Mouse (Mus musculus) hindbrain, embryonic 16.5 days (tissue): ENCODE measurements at regions not wholly inside any gene's neighbourhood (a gene's known extent, or its start where the extent isn't known, plus 50 kb on each side); places are given as distances from the start of the nearest gene placed in this dataset.
A peak's percentile ranks its signal among the peaks of the same experiment; 100 is the strongest.

Experiments
- ATAC-seq: fragments of 200-750 bp; cut with Nextera tagmentation; 2 replicates; pipeline ENCODE4 v1.8.0; 2017; ENCODE audit warnings: moderate TSS enrichment, moderate library complexity
- H3K27ac ChIP-seq: fragments of 300-500 bp; sonication (generic); 2 replicates; pipeline ENCODE4 v1.5.1; 2014; ENCODE audit warnings: low read depth, mild to moderate bottlenecking, control low read depth, low read length, moderate library complexity
- H3K27me3 ChIP-seq: fragments of 300-500 bp; sonication (generic); replicated peaks from 2 replicates; pipeline ENCODE4 v1.6.1; 2014; ENCODE audit warnings: low read length; ENCODE audit not compliant: control insufficient read depth, insufficient read depth
- H3K36me3 ChIP-seq: fragments of 300-500 bp; sonication (generic); 2 replicates; pipeline ENCODE4 v1.6.1; 2014; ENCODE audit warnings: mild to moderate bottlenecking, low read length, moderate library complexity, mixed read lengths; ENCODE audit not compliant: control insufficient read depth, insufficient read depth
- H3K4me1 ChIP-seq: fragments of 300-500 bp; sonication (generic); 2 replicates; pipeline ENCODE4 v1.6.1; 2014; ENCODE audit warnings: low read depth, low read length; ENCODE audit not compliant: control insufficient read depth, insufficient read depth
- H3K4me2 ChIP-seq: fragments of 300-500 bp; sonication (generic); 2 replicates; pipeline ENCODE4 v1.6.1; 2014; ENCODE audit warnings: mild to moderate bottlenecking, low read length, control low read depth, moderate library complexity
- H3K4me3 ChIP-seq: fragments of 300-500 bp; sonication (generic); 2 replicates; pipeline ENCODE4 v1.5.1; 2014; ENCODE audit warnings: mild to moderate bottlenecking, low read length, control low read depth, moderate library complexity
- H3K9ac ChIP-seq: fragments of 300-500 bp; sonication (generic); 2 replicates; pipeline ENCODE4 v1.6.1; 2014; ENCODE audit warnings: low read depth, mild to moderate bottlenecking, control low read depth, low read length, moderate library complexity
- H3K9me3 ChIP-seq: fragments of 300-500 bp; sonication (generic); 2 replicates; pipeline ENCODE4 v1.6.1; 2014; ENCODE audit warnings: mild to moderate bottlenecking, low read length, moderate library complexity; ENCODE audit not compliant: control insufficient read depth
- WGBS: fragments of 180-500 bp; shearing (Covaris S2); extraction: QIAGEN DNeasy Blood & Tissue Kit; methylation state at CpG from one replicate; pipeline ENCODE4 v1.1.7; 2014; 5-methylcytosine and 5-hydroxymethylcytosine counted together

DNA sequence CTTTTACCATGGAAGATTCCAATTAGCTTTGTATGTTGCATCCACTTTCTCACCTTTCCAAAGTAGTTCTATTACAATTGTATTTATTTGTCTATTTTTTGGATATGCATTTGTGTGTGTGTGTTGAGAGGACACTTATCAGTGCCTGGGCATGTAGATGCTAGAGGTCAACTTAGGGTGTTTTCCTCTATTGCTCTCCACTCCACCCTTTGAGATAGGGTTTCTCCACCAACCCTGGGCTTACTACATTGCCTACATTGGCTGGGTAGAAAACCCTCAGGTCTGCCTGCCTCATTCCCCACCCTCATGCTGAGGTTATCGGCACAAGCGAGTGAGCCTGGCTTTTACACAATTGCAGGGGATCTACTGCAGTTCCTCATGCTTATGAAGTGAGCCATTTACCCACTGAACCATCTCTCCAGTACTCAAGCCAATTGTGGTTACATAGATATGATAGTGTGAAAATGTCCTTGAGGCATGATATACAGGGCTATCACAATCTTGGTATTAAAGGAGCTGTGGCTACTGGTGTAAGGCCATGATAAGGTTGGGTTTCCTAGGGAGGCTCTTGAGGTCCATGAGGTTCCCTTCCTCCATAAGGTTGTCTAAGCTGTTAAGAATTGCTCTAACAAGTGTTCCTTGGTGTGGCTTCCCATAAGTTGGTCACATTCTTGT is 87.6 kb downstream of the Otud1 start:
- H3K27me3 ChIP-seq = no peaks in the 10 kb centered on the region
- no peaks in the 10 kb centered on the region for H3K36me3 ChIP-seq
- no peak for ATAC-seq
- 100% methylated on average over 2 of the region's 2 CpGs for WGBS
- no peak overlapping the region for H3K4me2 ChIP-seq
- no peak overlapping the region for H3K9ac ChIP-seq
- H3K4me3 ChIP-seq = no peak overlapping the region
- H3K9me3 ChIP-seq = peaks cover 5% of the 10 kb centered on the region
- H3K27ac ChIP-seq = no peak overlapping the region
- no peaks in the 10 kb centered on the region; the same call in 1 of the 2 replicates for H3K4me1 ChIP-seq

DNA sequence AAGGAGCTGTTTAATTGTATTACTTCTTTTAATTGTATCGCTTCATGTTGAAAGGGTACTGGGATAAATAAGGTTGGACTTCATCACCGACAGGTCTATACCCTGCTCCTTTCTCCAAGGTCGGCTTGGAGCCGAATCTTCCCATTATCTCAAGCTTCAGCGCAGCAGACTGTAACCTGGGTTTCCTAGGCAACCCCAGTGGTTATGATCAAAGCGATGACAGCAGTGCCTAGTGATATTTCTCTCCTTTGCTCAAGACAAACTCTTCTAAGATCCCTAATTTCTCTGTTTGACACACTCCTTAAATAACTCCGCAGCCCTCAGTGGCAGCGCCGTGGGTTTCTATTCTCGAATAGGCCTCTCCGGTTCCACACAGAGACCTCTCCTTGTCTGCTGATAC is 95.2 kb downstream of the Otud1 start:
- no peak overlapping the region for H3K4me2 ChIP-seq
- no peaks in the 10 kb centered on the region for H3K4me1 ChIP-seq
- no peak overlapping the region for H3K4me3 ChIP-seq
- WGBS = 79% methylated on average over 11 of the region's 11 CpGs
- peaks cover 3% of the 10 kb centered on the region; the same call in 1 of the 2 replicates for H3K9me3 ChIP-seq
- ATAC-seq = no peak; the same call in 1 of the 2 replicates
- no peaks in the 10 kb centered on the region for H3K27me3 ChIP-seq
- no peak overlapping the region for H3K9ac ChIP-seq
- H3K27ac ChIP-seq = no peak overlapping the region
- H3K36me3 ChIP-seq = no peaks in the 10 kb centered on the region

DNA sequence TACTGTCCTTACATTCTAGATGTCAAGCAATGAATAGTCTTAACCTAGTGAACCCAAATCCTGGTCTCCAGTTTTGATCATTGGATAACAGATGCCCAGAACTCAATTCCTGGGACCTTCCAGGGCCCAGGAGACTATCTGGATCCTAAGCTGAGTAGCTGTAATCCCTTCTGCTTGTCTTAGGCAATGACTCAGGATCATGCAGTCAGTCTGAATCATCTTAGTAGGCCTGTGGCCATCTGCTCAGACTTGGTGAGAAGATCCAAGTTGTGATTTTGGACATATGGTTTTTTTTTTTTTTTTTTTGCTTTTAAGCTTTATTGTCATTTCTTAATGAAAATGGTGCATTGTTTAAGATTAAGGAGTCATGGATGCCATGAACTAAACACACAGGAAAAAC is 95.9 kb downstream of the Otud1 start:
- H3K9ac ChIP-seq = no peak overlapping the region
- no peak overlapping the region for H3K27ac ChIP-seq
- H3K27me3 ChIP-seq = no peaks in the 10 kb centered on the region
- no peaks in the 10 kb centered on the region for H3K4me1 ChIP-seq
- no peaks in the 10 kb centered on the region for H3K36me3 ChIP-seq
- H3K4me3 ChIP-seq = no peak overlapping the region
- H3K4me2 ChIP-seq = no peak overlapping the region
- ATAC-seq = no peak
- H3K9me3 ChIP-seq = peaks cover 3% of the 10 kb centered on the region; the same call in 1 of the 2 replicates

DNA sequence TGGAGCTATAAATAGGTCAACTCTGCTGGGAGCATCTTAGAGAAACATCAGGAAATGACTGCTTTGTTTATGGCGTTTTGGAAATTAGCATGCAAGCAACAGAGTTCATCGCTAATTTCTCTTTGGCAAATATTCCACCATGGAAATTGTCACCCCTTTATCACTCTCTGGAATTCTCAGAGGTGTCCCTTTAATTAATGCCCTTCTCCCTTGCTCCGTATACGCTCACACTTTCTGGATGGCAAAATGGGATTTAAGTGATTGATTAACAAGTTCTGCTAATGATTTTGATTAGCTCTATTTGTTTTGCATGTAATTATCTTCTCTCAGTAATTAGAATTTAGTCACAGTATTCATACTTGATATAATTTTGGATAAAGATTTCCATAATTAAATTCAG is 100.4 kb downstream of the Otud1 start:
- H3K4me1 ChIP-seq = no peaks in the 10 kb centered on the region
- no peak overlapping the region for H3K4me3 ChIP-seq
- H3K4me2 ChIP-seq = no peak overlapping the region
- H3K9ac ChIP-seq = no peak overlapping the region
- no peaks in the 10 kb centered on the region for H3K9me3 ChIP-seq
- no peaks in the 10 kb centered on the region for H3K36me3 ChIP-seq
- WGBS = 48% methylated on average over 4 of the region's 4 CpGs
- no peaks in the 10 kb centered on the region for H3K27me3 ChIP-seq
- H3K27ac ChIP-seq = no peak overlapping the region
- ATAC-seq = no peak; the same call in 1 of the 2 replicates

DNA sequence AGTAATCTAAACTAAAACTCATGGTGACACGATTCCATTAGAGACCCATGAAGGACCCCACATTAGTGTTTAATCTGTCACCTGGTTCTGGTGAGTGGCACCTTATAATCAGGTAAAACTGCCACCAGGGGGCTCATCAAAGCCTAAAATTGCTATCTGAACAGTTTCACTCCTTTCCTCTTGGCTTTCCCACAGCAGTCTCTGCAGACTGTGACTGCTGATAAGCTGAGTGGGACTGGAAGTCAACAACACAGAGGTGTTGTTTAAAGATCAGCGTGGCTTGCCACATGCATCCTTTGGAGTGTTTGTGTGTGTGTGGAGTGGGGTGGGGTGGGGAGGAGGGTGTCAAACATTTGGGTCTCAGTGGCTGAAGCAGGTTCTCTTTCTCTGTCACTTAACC is 101.6 kb downstream of the Otud1 start:
- WGBS = 63% methylated on average over 2 of the region's 2 CpGs
- no peaks in the 10 kb centered on the region for H3K36me3 ChIP-seq
- H3K27ac ChIP-seq = no peak overlapping the region

DNA sequence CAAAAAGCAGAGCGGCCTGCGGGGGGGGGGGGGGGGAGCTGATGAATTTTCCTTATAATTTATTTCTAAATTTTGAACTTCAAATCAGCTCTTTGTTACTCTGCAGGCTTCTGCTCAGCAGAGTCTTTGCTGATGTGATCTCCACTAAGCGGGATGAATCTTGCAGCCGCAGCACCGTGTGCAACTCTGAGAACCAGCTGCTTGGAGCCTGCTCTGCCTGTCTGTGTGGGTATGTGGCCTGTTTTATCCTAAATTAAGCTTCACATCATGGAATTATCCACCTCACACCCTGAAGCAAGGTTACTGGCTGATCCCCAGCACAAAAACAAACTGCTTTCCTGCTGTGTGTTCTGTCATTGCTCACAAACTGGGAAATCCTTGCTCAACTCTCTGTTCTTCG is 102.0 kb downstream of the Otud1 start:
- Histone ChIP-seq H3K36me3 (no peaks in the 10 kb centered on the region), H3K4me3 (no peak overlapping the region), H3K27ac (no peak overlapping the region), H3K27me3 (no peaks in the 10 kb centered on the region), H3K4me1 (no peaks in the 10 kb centered on the region), H3K4me2 (no peak overlapping the region), H3K9ac (no peak overlapping the region), H3K9me3 (no peaks in the 10 kb centered on the region)
- whole genome bisulfite sequencing = 70% methylated on average over 5 of the region's 6 CpGs
- ATAC-seq = no peak

More for the DNA sequence above, 101.6 kb downstream of the Otud1 start:
- Histone ChIP-seq H3K9ac (no peak overlapping the region), H3K27me3 (no peaks in the 10 kb centered on the region), H3K4me2 (no peak overlapping the region), H3K4me3 (no peak overlapping the region), H3K9me3 (no peaks in the 10 kb centered on the region), H3K4me1 (no peaks in the 10 kb centered on the region)
- peak; percentile 56 for ATAC-seq

DNA sequence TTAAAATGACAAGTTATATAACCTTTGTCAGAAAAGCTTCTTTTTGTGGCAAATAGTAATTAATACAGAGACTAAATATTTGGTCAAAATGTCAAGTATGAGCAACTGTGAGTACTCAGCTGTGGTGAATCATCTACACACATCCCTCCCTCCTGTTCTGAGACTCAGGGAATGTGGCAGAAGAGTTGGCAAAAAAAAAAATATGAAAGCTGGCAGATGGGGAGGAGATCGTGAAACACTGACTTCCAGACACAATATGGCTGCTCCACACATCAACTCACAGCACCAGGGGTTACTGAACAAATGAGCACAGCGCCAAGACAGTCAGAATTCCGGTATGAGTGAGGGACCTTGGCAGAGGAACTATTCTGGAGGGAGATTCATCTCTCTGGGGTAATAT is 105.4 kb downstream of the Otud1 start:
- H3K36me3 ChIP-seq = no peaks in the 10 kb centered on the region
- no peaks in the 10 kb centered on the region for H3K27me3 ChIP-seq
- WGBS = 65% methylated on average over 3 of the region's 3 CpGs
- H3K27ac ChIP-seq = no peak overlapping the region
- H3K4me3 ChIP-seq = no peak overlapping the region
- no peak for ATAC-seq
- H3K9ac ChIP-seq = no peak overlapping the region
- no peaks in the 10 kb centered on the region for H3K4me1 ChIP-seq
- H3K4me2 ChIP-seq = no peak overlapping the region
- no peaks in the 10 kb centered on the region for H3K9me3 ChIP-seq

DNA sequence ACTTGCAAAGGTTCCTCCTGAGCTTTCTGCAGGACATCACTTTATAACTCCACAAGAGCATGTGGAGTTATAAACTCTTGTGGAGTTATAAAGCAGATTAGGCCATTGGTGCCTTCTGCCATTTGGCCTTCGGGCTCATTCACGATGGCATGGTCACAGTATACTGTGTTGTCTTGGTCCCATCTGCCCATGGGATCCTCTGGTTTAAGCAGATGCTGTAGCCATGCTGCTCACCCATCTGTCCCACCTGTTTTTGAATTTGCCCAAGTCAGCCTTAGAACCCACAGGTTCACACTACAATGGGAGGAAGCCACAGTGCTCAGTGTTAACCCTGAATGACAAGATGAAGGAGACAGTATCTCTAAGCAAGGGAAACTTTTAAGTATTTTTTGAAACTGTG is 124.7 kb upstream of the Etl4 start:
- Histone ChIP-seq H3K27ac (no peak overlapping the region), H3K36me3 (no peaks in the 10 kb centered on the region)
- ATAC-seq = peak; percentile 42; the same call in 1 of the 2 replicates

DNA sequence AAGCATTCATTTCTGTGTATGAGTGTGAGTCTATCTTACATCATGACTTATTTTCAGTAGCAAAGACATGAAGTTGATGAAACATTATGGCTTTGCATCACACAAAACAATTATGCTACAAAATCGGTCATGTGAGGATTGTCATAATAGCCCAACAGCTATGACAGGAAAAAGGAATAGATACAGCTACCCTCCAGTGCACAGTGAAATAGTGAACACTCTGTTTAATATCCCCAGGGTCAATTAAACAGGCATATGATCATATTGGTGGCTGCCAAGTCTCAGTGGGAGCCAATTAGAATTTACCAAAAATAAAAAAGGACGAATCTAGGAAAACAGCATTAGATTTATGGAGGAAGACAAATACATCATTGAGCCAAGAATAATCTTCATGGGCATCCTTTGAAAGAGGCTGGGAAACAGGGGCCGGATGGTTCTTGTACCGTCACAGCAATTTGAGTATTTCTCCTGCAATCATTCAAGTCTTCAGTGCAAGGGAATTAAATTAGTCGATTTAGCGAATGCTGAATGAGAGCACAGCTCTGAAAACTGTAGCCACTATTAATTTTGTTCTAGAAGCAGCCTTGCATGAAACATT is 123.8 kb upstream of the Etl4 start:
- H3K36me3 ChIP-seq = no peaks in the 10 kb centered on the region
- no peaks in the 10 kb centered on the region for H3K9me3 ChIP-seq
- H3K4me2 ChIP-seq = no peak overlapping the region
- 47% methylated on average over 6 of the region's 6 CpGs for WGBS
- H3K27me3 ChIP-seq = no peaks in the 10 kb centered on the region
- H3K27ac ChIP-seq = no peak overlapping the region; the same call in 1 of the 2 replicates
- H3K9ac ChIP-seq = no peak overlapping the region
- H3K4me3 ChIP-seq = no peak overlapping the region
- ATAC-seq = peak; percentile 91
- H3K4me1 ChIP-seq = 0 out of 2 replicates have a peak, but pooled peaks cover 2% of the 10 kb centered on the region

More for the DNA sequence above, 124.7 kb upstream of the Etl4 start:
- 0 out of 2 replicates have a peak, but pooled peaks cover 2% of the 10 kb centered on the region for H3K4me1 ChIP-seq
- no peak overlapping the region for H3K4me3 ChIP-seq
- no peaks in the 10 kb centered on the region for H3K27me3 ChIP-seq
- no peak overlapping the region for H3K4me2 ChIP-seq
- no peaks in the 10 kb centered on the region for H3K9me3 ChIP-seq
- WGBS = 81% methylated on average over 2 of the region's 2 CpGs
- H3K9ac ChIP-seq = no peak overlapping the region
